Mouse (Mus musculus): ENCODE results near the gene Tenm2. TPM values are rescaled to one million over a fixed set of nuclear protein-coding genes. Genes with fewer than 3 reads are reported as not detected.
A peak's percentile ranks its signal among the peaks of the same experiment; 100 is the strongest.

Gene Tenm2
- polyA plus RNA-seq, 1 experiment from 2014 or later: 0.01 TPM

DNA sequence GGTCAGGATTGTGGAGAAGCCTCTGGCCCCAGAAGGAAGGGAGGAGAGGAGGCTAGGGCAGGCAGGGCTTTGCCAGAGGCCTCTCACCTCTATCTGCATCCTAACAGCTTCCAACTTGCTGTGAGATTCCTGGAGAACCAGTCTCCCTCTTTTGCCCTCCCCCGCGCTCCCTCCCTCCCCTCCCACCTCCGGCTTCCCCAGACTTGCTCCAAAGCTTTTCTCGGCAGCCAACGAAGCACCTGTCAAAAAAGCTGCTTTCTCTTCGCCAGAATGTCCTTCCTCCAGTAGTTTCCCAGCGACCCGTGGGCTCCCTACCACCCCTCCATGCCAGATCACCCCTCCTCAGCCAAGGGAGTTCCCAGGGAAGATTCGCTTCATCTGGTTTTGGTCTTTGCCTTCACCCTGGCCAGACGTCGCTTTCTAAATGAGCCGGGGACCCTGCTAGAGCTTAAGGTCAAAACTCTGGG is 1256.5 kb downstream of the Tenm2 start:
- H3K27me3 ChIP-seq (ENCODE audit: control insufficient read depth, insufficient read depth, low read depth, low read length): peaks cover 29% of the 10 kb centered on the region
- WGBS (ENCODE audit: insufficient replicate concordance): 0% methylated on average over 12 of the region's 12 CpGs
- H3K9me3 ChIP-seq (replicated peaks; ENCODE audit: control insufficient read depth, low read length): no peaks in the 10 kb centered on the region
- ATAC-seq (ENCODE audit: low read depth): no peak
- peak overlapping the region; percentile 60 for H3K4me3 ChIP-seq (ENCODE audit: low read depth, low read length)
- H3K9ac ChIP-seq (ENCODE audit: low read depth, low read length): no peak overlapping the region; the same call in 1 of the 2 replicates
- H3K4me1 ChIP-seq (ENCODE audit: control insufficient read depth, low read depth, low read length): no peaks in the 10 kb centered on the region; the same call in none of the 2 replicates
- H3K4me2 ChIP-seq (ENCODE audit: low read depth, low read length): peak overlapping the region; percentile 53
- H3K36me3 ChIP-seq (ENCODE audit: control insufficient read depth, insufficient read depth): no peaks in the 10 kb centered on the region
- H3K27ac ChIP-seq (ENCODE audit: low read length): no peak overlapping the region

DNA sequence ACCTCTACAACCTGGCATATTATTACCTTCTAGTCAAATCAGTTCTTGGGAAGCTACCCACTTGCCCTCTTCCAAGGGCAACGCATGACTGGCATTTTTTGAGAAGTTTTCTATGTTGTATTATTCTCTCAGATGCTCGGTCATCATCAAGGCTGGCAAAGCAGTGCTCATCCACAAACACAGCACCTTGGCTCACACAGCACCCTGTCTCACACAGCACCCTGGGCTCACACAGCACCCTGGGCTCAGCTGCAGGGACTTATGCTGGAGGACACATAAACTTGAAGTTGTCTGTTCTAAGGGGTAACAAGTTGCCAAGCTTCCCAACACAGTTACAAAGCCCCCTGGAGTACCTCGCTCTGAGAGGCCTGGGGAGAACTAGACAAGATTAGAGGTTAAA is 1258.0 kb downstream of the Tenm2 start:
- Histone ChIP-seq H3K4me3 (ENCODE audit: low read depth, low read length) (no peak overlapping the region), H3K9ac (ENCODE audit: low read depth, low read length) (no peak overlapping the region), H3K9me3 (replicated peaks; ENCODE audit: control insufficient read depth, low read length) (no peaks in the 10 kb centered on the region), H3K4me2 (ENCODE audit: low read depth, low read length) (no peak overlapping the region), H3K36me3 (ENCODE audit: control insufficient read depth, insufficient read depth) (no peaks in the 10 kb centered on the region), H3K27ac (ENCODE audit: low read length) (no peak overlapping the region), H3K27me3 (ENCODE audit: control insufficient read depth, insufficient read depth, low read depth, low read length) (peaks cover 29% of the 10 kb centered on the region), H3K4me1 (ENCODE audit: control insufficient read depth, low read depth, low read length) (no peaks in the 10 kb centered on the region; the same call in none of the 2 replicates)
- ATAC-seq (ENCODE audit: low read depth): no peak
- WGBS (ENCODE audit: insufficient replicate concordance): 49% methylated on average over 3 of the region's 3 CpGs

- 54% methylated on average over 6 of the region's 6 CpGs for WGBS (ENCODE audit: insufficient replicate concordance)
- Histone ChIP-seq H3K4me2 (ENCODE audit: low read depth, low read length) (no peak overlapping the region), H3K4me1 (ENCODE audit: control insufficient read depth, low read depth, low read length) (no peaks in the 10 kb centered on the region; the same call in none of the 2 replicates), H3K4me3 (ENCODE audit: low read depth, low read length) (no peak overlapping the region), H3K9ac (ENCODE audit: low read depth, low read length) (no peak overlapping the region), H3K36me3 (ENCODE audit: control insufficient read depth, insufficient read depth) (no peaks in the 10 kb centered on the region), H3K27ac (ENCODE audit: low read length) (no peak overlapping the region), H3K27me3 (ENCODE audit: control insufficient read depth, insufficient read depth, low read depth, low read length) (peaks cover 29% of the 10 kb centered on the region), H3K9me3 (replicated peaks; ENCODE audit: control insufficient read depth, low read length) (no peaks in the 10 kb centered on the region)
- no peak for ATAC-seq (ENCODE audit: low read depth)
Observed at GRCm38 (mm10) chr11:35977096-35977495, 1258.7 kb downstream of the Tenm2 start.

DNA sequence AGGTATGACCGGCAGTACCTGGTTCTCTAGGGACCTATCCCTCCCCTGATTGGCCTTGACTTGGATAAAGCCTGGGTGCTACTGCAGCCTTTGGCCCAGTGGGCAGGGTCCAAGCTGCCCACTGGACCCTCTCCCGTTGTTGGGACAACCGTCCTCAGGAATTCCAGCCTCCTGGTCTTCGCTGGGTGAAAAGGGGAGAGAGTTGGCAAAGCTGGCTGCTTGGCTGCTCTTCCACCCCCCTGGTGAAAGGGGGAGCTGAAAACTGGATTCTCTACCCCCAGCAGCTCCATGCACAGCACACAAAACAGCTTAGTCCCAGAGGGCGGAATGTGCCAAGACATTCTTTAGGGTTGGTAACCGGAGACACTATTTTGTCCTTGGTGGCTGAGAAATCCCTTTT is 1259.3 kb downstream of the Tenm2 start:
- Histone ChIP-seq H3K36me3 (ENCODE audit: control insufficient read depth, insufficient read depth) (no peaks in the 10 kb centered on the region), H3K4me2 (ENCODE audit: low read depth, low read length) (no peak overlapping the region), H3K27me3 (ENCODE audit: control insufficient read depth, insufficient read depth, low read depth, low read length) (peaks cover 25% of the 10 kb centered on the region), H3K9me3 (replicated peaks; ENCODE audit: control insufficient read depth, low read length) (no peaks in the 10 kb centered on the region), H3K9ac (ENCODE audit: low read depth, low read length) (no peak overlapping the region), H3K27ac (ENCODE audit: low read length) (no peak overlapping the region), H3K4me1 (ENCODE audit: control insufficient read depth, low read depth, low read length) (no peaks in the 10 kb centered on the region; the same call in none of the 2 replicates), H3K4me3 (ENCODE audit: low read depth, low read length) (no peak overlapping the region)
- no peak for ATAC-seq (ENCODE audit: low read depth)
- 47% methylated on average over 6 of the region's 6 CpGs for WGBS (ENCODE audit: insufficient replicate concordance)

GRCm38 (mm10) chr11:35974632-35975450 is 1260.9 kb downstream of the Tenm2 start:
- H3K27me3 ChIP-seq (ENCODE audit: control insufficient read depth, insufficient read depth, low read depth, low read length): peaks cover 13% of the 10 kb centered on the region
- no peak overlapping the region for H3K4me2 ChIP-seq (ENCODE audit: low read depth, low read length)
- no peaks in the 10 kb centered on the region for H3K9me3 ChIP-seq (replicated peaks; ENCODE audit: control insufficient read depth, low read length)
- WGBS (ENCODE audit: insufficient replicate concordance): 45% methylated on average over 6 of the region's 6 CpGs
- H3K9ac ChIP-seq (ENCODE audit: low read depth, low read length): no peak overlapping the region
- H3K27ac ChIP-seq (ENCODE audit: low read length): no peak overlapping the region
- no peaks in the 10 kb centered on the region for H3K36me3 ChIP-seq (ENCODE audit: control insufficient read depth, insufficient read depth)
- peak; percentile 56; the same call in 1 of the 2 replicates for ATAC-seq (ENCODE audit: low read depth)
- no peak overlapping the region for H3K4me3 ChIP-seq (ENCODE audit: low read depth, low read length)
- H3K4me1 ChIP-seq (ENCODE audit: control insufficient read depth, low read depth, low read length): no peaks in the 10 kb centered on the region; the same call in none of the 2 replicates

- no peaks in the 10 kb centered on the region for H3K9me3 ChIP-seq (replicated peaks; ENCODE audit: control insufficient read depth, low read length)
- H3K4me2 ChIP-seq (ENCODE audit: low read depth, low read length): no peak overlapping the region
- H3K27me3 ChIP-seq (ENCODE audit: control insufficient read depth, insufficient read depth, low read depth, low read length): no peaks in the 10 kb centered on the region
- no peak overlapping the region for H3K9ac ChIP-seq (ENCODE audit: low read depth, low read length)
- no peak overlapping the region for H3K27ac ChIP-seq (ENCODE audit: low read length)
- 47% methylated on average over 7 of the region's 7 CpGs for WGBS (ENCODE audit: insufficient replicate concordance)
- H3K36me3 ChIP-seq (ENCODE audit: control insufficient read depth, insufficient read depth): no peaks in the 10 kb centered on the region
- no peak overlapping the region for H3K4me3 ChIP-seq (ENCODE audit: low read depth, low read length)
- no peak for ATAC-seq (ENCODE audit: low read depth)
- no peaks in the 10 kb centered on the region; the same call in none of the 2 replicates for H3K4me1 ChIP-seq (ENCODE audit: control insufficient read depth, low read depth, low read length)
Observed at GRCm38 (mm10) chr11:35973135-35973534, 1262.6 kb downstream of the Tenm2 start.

GRCm38 (mm10) chr11:35972270-35972931 is 1263.4 kb downstream of the Tenm2 start:
- H3K9ac ChIP-seq (ENCODE audit: low read depth, low read length): no peak overlapping the region
- 36% methylated on average over 6 of the region's 6 CpGs for WGBS (ENCODE audit: insufficient replicate concordance)
- H3K4me2 ChIP-seq (ENCODE audit: low read depth, low read length): no peak overlapping the region

DNA sequence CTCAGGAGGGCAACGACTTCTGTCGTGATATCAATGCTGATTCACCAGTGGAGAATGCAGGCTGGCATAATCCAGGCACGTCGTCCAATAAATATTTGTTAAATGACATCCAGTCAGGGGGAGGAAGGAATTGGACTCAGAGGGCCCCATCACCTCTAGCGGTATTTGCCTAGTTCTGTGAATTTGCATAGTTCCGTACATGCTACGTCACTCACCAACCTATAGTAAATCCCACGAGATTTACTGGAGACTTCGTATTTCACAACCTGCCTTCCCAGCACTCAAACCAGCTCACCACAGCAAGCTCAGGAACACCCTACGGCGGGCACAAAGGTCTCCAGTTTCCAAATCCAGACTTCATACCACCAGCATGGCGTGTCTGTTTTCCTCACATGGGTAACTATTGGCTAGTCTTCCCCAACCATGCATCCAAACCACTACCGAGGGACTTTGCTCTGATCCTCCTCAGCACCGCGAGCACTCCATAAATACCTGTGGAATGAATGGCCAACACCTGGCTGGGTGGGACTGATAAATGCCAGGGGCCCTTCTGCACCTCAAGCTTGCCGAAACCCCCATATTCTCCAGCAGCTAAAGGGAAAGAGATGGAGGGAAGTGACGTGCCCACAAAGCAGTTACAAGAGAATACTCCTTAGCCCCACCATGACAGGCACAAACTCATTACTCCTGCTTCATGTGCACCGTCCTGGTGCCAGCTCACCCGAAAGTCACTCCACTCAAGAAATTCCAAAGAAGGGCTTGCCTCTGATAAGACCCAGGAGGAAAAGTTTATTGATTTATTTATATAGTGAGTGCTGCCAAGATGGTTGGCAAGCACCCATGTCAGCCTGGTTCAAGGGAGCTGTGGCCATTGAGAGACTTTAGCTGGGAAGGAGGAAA is 1264.7 kb downstream of the Tenm2 start:
- no peaks in the 10 kb centered on the region for H3K9me3 ChIP-seq (replicated peaks; ENCODE audit: control insufficient read depth, low read length)
- H3K4me3 ChIP-seq (ENCODE audit: low read depth, low read length): no peak overlapping the region
- no peaks in the 10 kb centered on the region; the same call in none of the 2 replicates for H3K4me1 ChIP-seq (ENCODE audit: control insufficient read depth, low read depth, low read length)
- 59% methylated on average over 19 of the region's 19 CpGs for WGBS (ENCODE audit: insufficient replicate concordance)
- H3K9ac ChIP-seq (ENCODE audit: low read depth, low read length): no peak overlapping the region
- peak; percentile 48; the same call in 1 of the 2 replicates for ATAC-seq (ENCODE audit: low read depth)
- H3K4me2 ChIP-seq (ENCODE audit: low read depth, low read length): no peak overlapping the region
- H3K27ac ChIP-seq (ENCODE audit: low read length): no peak overlapping the region
- H3K36me3 ChIP-seq (ENCODE audit: control insufficient read depth, insufficient read depth): no peaks in the 10 kb centered on the region
- H3K27me3 ChIP-seq (ENCODE audit: control insufficient read depth, insufficient read depth, low read depth, low read length): no peaks in the 10 kb centered on the region

More at GRCm38 (mm10) chr11:35972270-35972931, 1263.4 kb downstream of the Tenm2 start:
- Histone ChIP-seq H3K4me1 (ENCODE audit: control insufficient read depth, low read depth, low read length) (no peaks in the 10 kb centered on the region; the same call in none of the 2 replicates), H3K27ac (ENCODE audit: low read length) (no peak overlapping the region), H3K9me3 (replicated peaks; ENCODE audit: control insufficient read depth, low read length) (no peaks in the 10 kb centered on the region), H3K27me3 (ENCODE audit: control insufficient read depth, insufficient read depth, low read depth, low read length) (no peaks in the 10 kb centered on the region), H3K36me3 (ENCODE audit: control insufficient read depth, insufficient read depth) (no peaks in the 10 kb centered on the region), H3K4me3 (ENCODE audit: low read depth, low read length) (no peak overlapping the region)
- no peak for ATAC-seq (ENCODE audit: low read depth)

All from liver, embryonic 16.5 days (tissue).